Mouse (Mus musculus) kidney, embryonic 16.5 days (tissue): ENCODE measurements around the gene Cstl1. TPM values are rescaled to one million over a fixed set of nuclear protein-coding genes. Genes with fewer than 3 reads are reported as not detected.

Source experiments
- polyA plus RNA-seq: library from polyadenylated mRNA; unstranded; fragments of >200 nt; fragmentation: Nextera tagmentation; extraction: Ambion mirVana; gene quantifications from 2 replicates; pipeline ENCODE4 v1.2.1, GENCODE M21; 2015

Cstl1 gene
- polyA plus RNA-seq, 1 experiment from 2014 or later, result not detected

Other genes with a start within 250 kb of the Cstl1 start
- gene Nxt1, start 77.8 kb upstream of the Cstl1 start, polyA plus RNA-seq, result 90.4 and 98.0 TPM in 2 replicates
- 25.2 and 25.7 TPM in 2 replicates for gene Gzf1, start 69.3 kb upstream of the Cstl1 start, polyA plus RNA-seq
- gene Napb, start 17.9 kb upstream of the Cstl1 start, polyA plus RNA-seq, result 2.5 and 3.3 TPM in 2 replicates
- gene Cst11, start 21.1 kb downstream of the Cstl1 start, polyA plus RNA-seq, result not detected in 2 replicates
- not detected in 2 replicates for gene 8030411F24Rik, start 31.7 kb downstream of the Cstl1 start, polyA plus RNA-seq
- gene Cst12, start 39.0 kb downstream of the Cstl1 start, polyA plus RNA-seq, result 0.32 TPM in 1 of 2 replicates, not detected in the other
- gene Cst8, start 48.4 kb downstream of the Cstl1 start, polyA plus RNA-seq, result 0.40 and 1.2 TPM in 2 replicates
- gene Cst13, start 69.7 kb downstream of the Cstl1 start, polyA plus RNA-seq, result not detected in 2 replicates
- 0.97 TPM in 1 of 2 replicates, not detected in the other for gene Cst9, start 84.8 kb downstream of the Cstl1 start, polyA plus RNA-seq
- gene 9230104L09Rik, start 114.7 kb downstream of the Cstl1 start, polyA plus RNA-seq, result not detected in 2 replicates
- gene Cst3, start 125.3 kb downstream of the Cstl1 start, polyA plus RNA-seq, result 421 and 479 TPM in 2 replicates